10 mouse cellular contexts compared by ENCODE assay signal in genomic region chr10:93294547-93295219, GRCm38 (mm10). TPM values are rescaled to one million over a fixed set of nuclear protein-coding genes. Genes with fewer than 3 reads are reported as not detected.
DNase-seq lines count a peak whose midpoint lies in the region; ATAC-seq lines count a peak whose summit lies in the region.
"Had no signal": no experiment of that assay in that cellular context is flagged by ENCODE, and none has a peak within 500 bp of the region (broad histone marks: within the 10 kb centered on the region; RNA-seq: fewer than 3 reads in every experiment).

No protein-coding gene starts in this region.

- 56% methylated on average over 20 of the region's 20 CpGs for WGBS in hindbrain, embryonic 12.5 days
- WGBS in hindbrain, embryonic 11.5 days, result 73% methylated on average over 20 of the region's 20 CpGs

- no peaks in the 10 kb centered on the region for H3K36me3 ChIP-seq in hindbrain, embryonic 12.5 days
- no peaks in the 10 kb centered on the region for H3K36me3 ChIP-seq in hindbrain, embryonic 11.5 days (ENCODE audit: control insufficient read depth, insufficient read depth, low read length)
- H3K36me3 ChIP-seq: G1E; neural tube, embryonic 12.5 days had no signal

- no peak overlapping the region for H3K9ac ChIP-seq in hindbrain, embryonic 12.5 days
- H3K9ac ChIP-seq in hindbrain, embryonic 11.5 days (ENCODE audit: low read depth, low read length), result no peak overlapping the region
- H3K9ac ChIP-seq: neural tube, embryonic 12.5 days had no signal

- H3K4me1 ChIP-seq in hindbrain, embryonic 12.5 days, result peaks cover 24% of the 10 kb centered on the region
- H3K4me1 ChIP-seq in hindbrain, embryonic 11.5 days (replicated peaks; ENCODE audit: control insufficient read depth, insufficient read depth, low read length), result no peaks in the 10 kb centered on the region
- H3K4me1 ChIP-seq: neural tube, embryonic 12.5 days had no signal

- no peak overlapping the region for H3K27ac ChIP-seq in hindbrain, embryonic 12.5 days
- no peak overlapping the region for H3K27ac ChIP-seq in hindbrain, embryonic 11.5 days (ENCODE audit: low read depth, low read length)
- H3K27ac ChIP-seq: neural tube, embryonic 12.5 days had no signal

- H3K27me3 ChIP-seq in hindbrain, embryonic 12.5 days, result no peaks in the 10 kb centered on the region
- no peaks in the 10 kb centered on the region for H3K27me3 ChIP-seq in hindbrain, embryonic 11.5 days (ENCODE audit: control insufficient read depth, insufficient read depth, low read length)
- H3K27me3 ChIP-seq: neural tube, embryonic 12.5 days had no signal

- H3K9me3 ChIP-seq in hindbrain, embryonic 12.5 days (replicated peaks), result no peaks in the 10 kb centered on the region
- H3K9me3 ChIP-seq in hindbrain, embryonic 11.5 days (ENCODE audit: control insufficient read depth, low read length), result no peaks in the 10 kb centered on the region
- H3K9me3 ChIP-seq: G1E; neural tube, embryonic 12.5 days had no signal

- H3K4me3 ChIP-seq in hindbrain, embryonic 12.5 days, result no peak overlapping the region
- H3K4me3 ChIP-seq in hindbrain, embryonic 11.5 days (ENCODE audit: low read depth, low read length), result no peak overlapping the region
- H3K4me3 ChIP-seq: neural tube, embryonic 12.5 days had no signal

- no peak for DNase-seq in hindbrain, embryonic 11.5 days (ENCODE audit: low spot score)
- no peak for DNase-seq in right cerebral cortex, postnatal 25 days
- no peak for DNase-seq in B cell, adult 2 months
- no peak for DNase-seq in T-cell, adult 2 months (ENCODE audit: low spot score)

- H3K4me2 ChIP-seq in hindbrain, embryonic 12.5 days (replicated peaks), result peak overlapping the region; percentile 8
- no peak overlapping the region for H3K4me2 ChIP-seq in hindbrain, embryonic 11.5 days (replicated peaks; ENCODE audit: low read depth, low read length)
- H3K4me2 ChIP-seq: neural tube, embryonic 12.5 days had no signal

- ATAC-seq in hindbrain, embryonic 12.5 days (ENCODE audit: low FRiP score), result no peak
- no peak for ATAC-seq in hindbrain, embryonic 11.5 days (ENCODE audit: low FRiP score)
- peak; percentile 53 for ATAC-seq in common myeloid progenitor, adult 5-6 weeks (replicated peaks; ENCODE audit: low read depth, poor library complexity, severe bottlenecking)
- peak; percentile 32 for ATAC-seq in inflammation-experienced regulatory T-cells, adult 6 months
- ATAC-seq in megakaryocyte, adult 5-6 weeks (ENCODE audit: poor library complexity, severe bottlenecking), result peak; percentile 25; the same call in 1 of the 2 replicates

RNA-seq across cellular contexts. Expression of gene Elk3, which starts 16.3 kb away (rescaled TPM):
- 20.9 and 23.6 TPM in 2 replicates for polyA plus RNA-seq in hindbrain, embryonic 12.5 days (2016; fragmentation: Nextera tagmentation; extraction: Ambion mirVana)
- polyA plus RNA-seq in hindbrain, embryonic 11.5 days (2014; fragmentation: Nextera tagmentation; extraction: Ambion mirVana), result 16.0 and 22.8 TPM in 2 replicates
- total RNA-seq in common myeloid progenitor, adult 5-6 weeks (2017), result 25.5 and 30.0 TPM in 2 replicates
- 10 to 100 TPM; 36.0 to 50.7 (median 38.6) TPM for polyA plus RNA-seq in inflammation-experienced regulatory T-cells, adult 6 months (2017; shearing (Covaris generic))
- total RNA-seq in megakaryocyte, adult 5-6 weeks (2015), result 27.1 and 29.4 TPM in 2 replicates
- 19.8 and 22.6 TPM in 2 replicates for total RNA-seq in megakaryocyte, adult 5-6 weeks (2017)
- polyA plus RNA-seq: G1E had no signal

Comparison
In these comparisons a context has a peak if more than half of its experiments do, and no peak if none do; other contexts are left out.
1. ATAC-seq: peak in common myeloid progenitor, adult 5-6 weeks (single experiment), inflammation-experienced regulatory T-cells, adult 6 months (single experiment) and megakaryocyte, adult 5-6 weeks (single experiment); none in hindbrain, embryonic 12.5 days (single experiment) and hindbrain, embryonic 11.5 days (single experiment).